Mouse (Mus musculus): Measurements from ENCODE around the gene Nmrk2. TPM values are rescaled to one million over a fixed set of nuclear protein-coding genes. Genes with fewer than 3 reads are reported as not detected.
A peak's percentile ranks its signal among the peaks of the same experiment; 100 is the strongest.

The Nmrk2 gene
- polyA plus RNA-seq, 1 experiment = not detected

DNA sequence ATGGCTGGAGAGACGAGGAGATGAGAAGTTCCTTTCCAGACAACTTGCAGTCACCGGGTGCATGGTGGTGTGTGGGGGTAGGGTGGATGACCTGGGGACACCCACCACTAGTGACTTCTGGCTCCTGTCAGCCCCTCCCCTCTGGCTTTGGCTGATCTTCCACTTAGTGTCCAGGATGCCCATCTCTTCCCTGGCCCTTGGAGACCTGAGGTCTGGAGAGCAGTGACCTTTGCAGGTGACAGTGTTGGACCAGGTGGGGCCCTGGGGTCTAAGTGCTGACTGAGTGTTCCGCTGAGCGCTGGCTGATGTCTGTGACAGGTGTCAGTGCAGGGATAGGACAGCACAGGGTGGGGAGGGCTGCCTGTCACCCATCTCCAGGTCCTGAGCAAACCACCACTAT lies 6.6 kb downstream of the Nmrk2 start:
- no peak for TF ChIP-seq POLR2A (IDR thresholded peaks at IDR 0.05; ENCODE audit: borderline replicate concordance, control insufficient read depth, low read depth, low read length)
- no peak for TF ChIP-seq CTCF (IDR thresholded peaks at IDR 0.05; ENCODE audit: control insufficient read depth, insufficient read depth, low read length)
- 69% methylated on average over 4 of the region's 4 CpGs for WGBS
- Histone ChIP-seq H3K4me1 (ENCODE audit: control insufficient read depth, insufficient read depth, low read length) (peaks cover 3% of the 10 kb centered on the region), H3K27ac (ENCODE audit: control insufficient read depth, insufficient read depth, low read depth, low read length, poor library complexity) (no peak overlapping the region), H3K4me3 (replicated peaks; ENCODE audit: control insufficient read depth, low read depth, low read length) (no peak overlapping the region)

DNA sequence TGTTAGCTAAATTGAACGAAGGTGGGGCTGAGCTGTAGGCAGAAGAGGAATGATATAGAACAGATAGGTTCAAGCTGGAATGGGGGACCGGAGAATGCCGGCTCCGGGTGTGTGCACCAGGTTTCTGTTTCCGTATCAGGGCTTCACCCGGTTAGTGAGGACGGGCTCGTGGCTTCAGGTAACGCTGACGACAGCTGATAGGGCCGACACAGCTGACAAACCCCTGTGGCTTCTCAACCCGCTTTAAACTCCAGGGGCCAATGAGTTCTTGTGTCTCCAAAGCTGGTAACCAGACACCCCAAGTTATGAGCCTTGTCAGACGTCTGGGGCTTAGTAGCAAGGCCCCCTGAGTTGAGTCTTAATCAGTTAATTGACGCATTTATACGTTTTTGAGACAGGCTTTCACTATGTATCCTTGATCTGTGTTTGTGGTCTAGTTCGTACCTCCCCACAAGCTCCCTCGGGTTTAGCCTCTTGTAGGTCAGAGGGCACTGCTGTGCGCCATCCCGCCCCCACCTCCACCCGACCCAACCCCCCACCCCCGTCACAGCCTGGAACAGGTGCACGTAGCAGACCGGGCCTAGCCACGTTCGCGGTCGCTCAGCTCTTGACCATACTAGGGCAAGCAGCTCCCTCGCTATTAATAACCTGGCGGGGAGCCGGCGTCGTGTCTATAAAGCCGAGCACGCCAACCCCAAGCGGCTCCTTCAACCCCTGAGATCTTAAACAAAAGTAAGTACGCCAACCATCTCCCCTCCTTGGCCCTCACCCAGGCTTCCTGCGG lies 7.7 kb downstream of the Nmrk2 start:
- H3K27ac ChIP-seq (ENCODE audit: control insufficient read depth, insufficient read depth, low read depth, low read length, poor library complexity) = peak overlapping the region; percentile 56

DNA sequence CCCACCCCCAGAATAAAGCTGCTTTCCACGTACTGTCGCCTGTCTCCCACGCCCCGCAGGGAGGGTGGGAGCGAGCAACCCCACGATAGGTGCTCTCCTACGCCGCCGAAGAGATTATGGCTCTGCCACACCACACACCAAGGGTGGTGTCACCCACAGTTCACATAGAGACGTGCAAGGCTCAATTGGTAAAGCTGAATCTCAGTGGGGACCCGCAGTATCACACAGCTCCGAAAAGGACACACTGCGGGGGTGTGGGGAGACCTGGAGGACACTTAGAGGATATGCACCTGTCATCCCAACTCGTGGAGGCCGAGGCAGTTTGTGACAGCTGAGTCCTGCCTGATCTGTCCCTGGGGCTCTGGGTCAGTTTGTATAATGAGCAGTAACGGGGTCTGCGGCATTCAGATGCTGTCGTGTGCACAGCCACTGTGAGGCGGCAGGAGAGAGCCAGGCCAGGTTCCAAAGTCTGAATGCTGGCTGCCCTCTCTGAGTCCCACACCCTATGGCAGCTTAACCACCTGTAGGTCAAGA lies 8.8 kb downstream of the Nmrk2 start:
- Histone ChIP-seq H3K4me1 (ENCODE audit: control insufficient read depth, insufficient read depth, low read length) (peaks cover 3% of the 10 kb centered on the region), H3K4me3 (replicated peaks; ENCODE audit: control insufficient read depth, low read depth, low read length) (peak overlapping the region; percentile 95), H3K27ac (ENCODE audit: control insufficient read depth, insufficient read depth, low read depth, low read length, poor library complexity) (peak overlapping the region; percentile 99; the same call in 1 of the 2 replicates)
- TF ChIP-seq POLR2A (IDR thresholded peaks at IDR 0.05; ENCODE audit: borderline replicate concordance, control insufficient read depth, low read depth, low read length) (no peak), CTCF (IDR thresholded peaks at IDR 0.05; ENCODE audit: control insufficient read depth, insufficient read depth, low read length) (no peak)
- 4% methylated on average over 19 of the region's 19 CpGs for WGBS

More for the DNA sequence above, 7.7 kb downstream of the Nmrk2 start:
- H3K4me1 ChIP-seq (ENCODE audit: control insufficient read depth, insufficient read depth, low read length) = peaks cover 3% of the 10 kb centered on the region
- WGBS = 5% methylated on average over 37 of the region's 37 CpGs
- no peak for TF ChIP-seq CTCF (IDR thresholded peaks at IDR 0.05; ENCODE audit: control insufficient read depth, insufficient read depth, low read length)
- TF ChIP-seq POLR2A (IDR thresholded peaks at IDR 0.05; ENCODE audit: borderline replicate concordance, control insufficient read depth, low read depth, low read length) = no peak
- no peak overlapping the region for H3K4me3 ChIP-seq (replicated peaks; ENCODE audit: control insufficient read depth, low read depth, low read length)

DNA sequence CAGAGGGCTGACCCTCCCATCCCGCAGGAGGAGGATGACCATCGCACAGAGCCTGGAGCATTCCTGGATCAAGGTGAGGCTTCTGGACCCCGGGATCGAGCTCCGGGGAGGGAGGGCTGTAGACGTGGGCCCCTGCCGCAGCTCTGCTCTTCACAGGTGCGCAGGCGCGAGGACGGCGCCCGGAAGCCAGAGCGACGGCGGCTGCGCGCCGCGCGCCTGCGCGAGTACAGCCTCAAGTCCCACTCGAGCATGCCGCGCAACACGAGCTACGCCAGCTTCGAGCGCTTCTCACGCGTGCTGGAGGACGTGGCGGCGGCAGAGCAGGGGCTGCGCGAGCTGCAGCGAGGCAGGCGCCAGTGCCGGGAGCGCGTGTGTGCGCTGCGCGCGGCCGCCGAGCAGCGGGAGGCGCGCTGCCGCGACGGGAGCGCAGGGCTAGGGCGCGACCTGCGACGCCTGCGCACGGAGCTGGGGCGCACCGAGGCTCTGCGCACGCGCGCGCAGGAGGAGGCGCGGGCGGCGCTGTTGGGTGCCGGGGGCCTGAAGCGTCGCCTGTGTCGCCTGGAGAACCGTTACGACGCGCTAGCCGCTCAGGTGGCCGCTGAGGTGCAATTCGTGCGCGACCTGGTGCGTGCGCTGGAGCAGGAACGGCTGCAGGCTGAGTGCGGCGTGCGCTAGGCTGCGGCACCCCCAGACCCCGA lies 9.4 kb downstream of the Nmrk2 start:
- under 1% methylated on average over 92 of the region's 93 CpGs for WGBS
- no peak for TF ChIP-seq CTCF (IDR thresholded peaks at IDR 0.05; ENCODE audit: control insufficient read depth, insufficient read depth, low read length)
- peak; percentile 74; the same call in 1 of the 2 replicates for TF ChIP-seq POLR2A (IDR thresholded peaks at IDR 0.05; ENCODE audit: borderline replicate concordance, control insufficient read depth, low read depth, low read length)
- H3K4me1 ChIP-seq (ENCODE audit: control insufficient read depth, insufficient read depth, low read length) = peaks cover 3% of the 10 kb centered on the region
- H3K4me3 ChIP-seq (replicated peaks; ENCODE audit: control insufficient read depth, low read depth, low read length) = peak overlapping the region; percentile 95
- peak overlapping the region; percentile 99 for H3K27ac ChIP-seq (ENCODE audit: control insufficient read depth, insufficient read depth, low read depth, low read length, poor library complexity)

DNA sequence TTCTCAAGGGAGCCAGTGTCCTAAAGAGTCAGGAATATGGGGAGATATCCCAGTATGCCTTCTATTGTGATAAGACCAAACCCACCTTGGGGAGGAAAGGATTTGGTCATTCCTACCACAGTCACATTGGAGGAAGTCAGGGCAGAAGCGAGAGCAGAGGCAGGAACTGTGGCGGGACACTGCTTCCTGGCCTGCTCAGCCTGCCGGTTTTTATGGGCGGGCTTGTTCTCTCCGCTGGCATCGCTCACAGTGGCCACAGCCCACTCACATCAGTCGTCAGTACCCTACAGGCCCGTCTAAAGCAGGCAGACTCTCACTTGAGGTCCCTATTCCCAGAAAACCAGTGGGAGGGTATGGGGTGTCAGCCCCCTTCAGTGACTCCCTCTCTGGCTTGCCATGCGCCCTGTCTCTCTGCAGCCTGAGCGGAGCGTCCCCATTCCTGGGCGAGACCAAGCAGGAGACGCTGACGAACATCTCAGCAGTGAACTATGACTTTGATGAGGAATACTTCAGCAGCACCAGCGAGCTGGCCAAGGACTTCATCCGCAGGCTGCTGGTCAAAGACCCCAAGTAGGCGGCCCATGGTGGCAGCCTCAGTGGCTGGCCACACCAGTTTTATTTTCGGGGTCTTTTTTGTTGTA lies 10.4 kb downstream of the Nmrk2 start:
- TF ChIP-seq CTCF (IDR thresholded peaks at IDR 0.05; ENCODE audit: control insufficient read depth, insufficient read depth, low read length) = no peak
- no peak for TF ChIP-seq POLR2A (IDR thresholded peaks at IDR 0.05; ENCODE audit: borderline replicate concordance, control insufficient read depth, low read depth, low read length)
- Histone ChIP-seq H3K27ac (ENCODE audit: control insufficient read depth, insufficient read depth, low read depth, low read length, poor library complexity) (peak overlapping the region; percentile 16), H3K4me3 (replicated peaks; ENCODE audit: control insufficient read depth, low read depth, low read length) (no peak overlapping the region), H3K4me1 (ENCODE audit: control insufficient read depth, insufficient read depth, low read length) (peaks cover 3% of the 10 kb centered on the region)
- WGBS = 48% methylated on average over 18 of the region's 18 CpGs

DNA sequence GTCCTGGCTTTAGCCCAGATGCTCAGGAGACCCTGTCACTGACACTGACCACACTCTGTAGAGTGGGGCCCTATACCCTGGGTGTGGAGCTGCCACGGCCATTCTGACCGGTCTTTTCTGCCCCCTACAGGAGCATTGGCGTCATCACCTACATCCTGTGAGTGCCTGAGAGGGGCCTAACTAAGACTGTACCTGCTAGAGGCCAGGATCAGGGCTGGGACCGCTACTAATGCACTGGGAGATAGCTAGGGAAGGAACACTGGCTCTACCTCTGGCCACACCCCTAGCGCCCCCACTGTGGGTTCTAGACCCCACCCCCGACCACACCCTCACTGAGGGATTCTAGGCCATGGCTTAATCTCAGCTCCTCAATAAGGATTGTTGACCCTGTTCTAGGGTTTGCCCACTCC lies 10.9 kb downstream of the Nmrk2 start:
- Histone ChIP-seq H3K4me1 (ENCODE audit: control insufficient read depth, insufficient read depth, low read length) (peaks cover 3% of the 10 kb centered on the region), H3K27ac (ENCODE audit: control insufficient read depth, insufficient read depth, low read depth, low read length, poor library complexity) (no peak overlapping the region), H3K4me3 (replicated peaks; ENCODE audit: control insufficient read depth, low read depth, low read length) (no peak overlapping the region)
- TF ChIP-seq CTCF (IDR thresholded peaks at IDR 0.05; ENCODE audit: control insufficient read depth, insufficient read depth, low read length) = peak; percentile 26; the same call in 1 of the 2 replicates
- TF ChIP-seq POLR2A (IDR thresholded peaks at IDR 0.05; ENCODE audit: borderline replicate concordance, control insufficient read depth, low read depth, low read length) = no peak
- whole genome bisulfite sequencing = 42% methylated on average over 6 of the region's 6 CpGs

DNA sequence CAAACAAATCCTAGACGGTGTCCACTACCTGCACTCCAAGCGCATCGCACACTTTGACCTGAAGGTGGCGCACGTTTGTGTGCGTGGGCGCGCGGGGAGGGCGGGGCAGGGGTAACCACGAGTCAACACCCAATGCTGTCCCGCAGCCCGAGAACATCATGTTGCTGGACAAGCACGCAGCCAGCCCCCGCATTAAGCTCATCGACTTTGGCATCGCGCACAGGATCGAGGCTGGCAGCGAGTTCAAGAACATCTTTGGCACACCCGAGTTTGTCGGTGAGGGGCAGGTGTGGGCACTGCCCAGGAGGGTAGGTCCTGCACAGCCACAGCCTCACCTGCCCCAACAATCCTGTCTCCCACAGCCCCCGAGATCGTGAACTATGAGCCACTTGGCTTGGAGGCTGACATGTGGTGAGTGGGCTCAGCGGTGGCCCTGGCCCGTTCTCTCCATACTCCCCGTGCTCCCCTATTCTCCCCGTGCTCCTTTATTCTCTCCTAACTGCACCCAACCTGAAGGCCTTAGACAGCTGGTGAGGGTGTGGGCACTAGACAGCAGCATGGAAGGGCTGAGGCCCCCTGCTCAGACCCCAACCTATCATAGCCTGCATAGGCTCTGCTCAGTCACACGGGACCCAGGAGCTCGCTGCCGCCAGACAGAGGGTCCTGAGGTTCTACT lies 11.5 kb downstream of the Nmrk2 start:
- no peak overlapping the region for H3K27ac ChIP-seq (ENCODE audit: control insufficient read depth, insufficient read depth, low read depth, low read length, poor library complexity)
- TF ChIP-seq CTCF (IDR thresholded peaks at IDR 0.05; ENCODE audit: control insufficient read depth, insufficient read depth, low read length) (peak; percentile 44; the same call in 1 of the 2 replicates), POLR2A (IDR thresholded peaks at IDR 0.05; ENCODE audit: borderline replicate concordance, control insufficient read depth, low read depth, low read length) (peak; percentile 27; the same call in 1 of the 2 replicates)
- H3K4me1 ChIP-seq (ENCODE audit: control insufficient read depth, insufficient read depth, low read length) = peaks cover 3% of the 10 kb centered on the region
- no peak overlapping the region for H3K4me3 ChIP-seq (replicated peaks; ENCODE audit: control insufficient read depth, low read depth, low read length)
- 78% methylated on average over 31 of the region's 31 CpGs for WGBS

Data from bone marrow, adult 2 months (tissue).